Mouse (Mus musculus): ENCODE results near the gene Rictor. TPM values are rescaled to one million over a fixed set of nuclear protein-coding genes. Genes with fewer than 3 reads are reported as not detected.
"Not testable (repeated sequence)": the region's sequence is repeated elsewhere in the genome, so short reads cannot be mapped to it uniquely, and the experiment has no call there.

Gene Rictor
- total RNA-seq, 2 experiments from 2014 or later: 10.5 to 10.8 TPM

- no peak for TF ChIP-seq CTCF (IDR thresholded peaks at IDR 0.05)
- no peak overlapping the region for H3K27ac ChIP-seq
- intact Hi-C loops (cut with DNase I): no loop called here
- no peak overlapping the region for H3K4me3 ChIP-seq
- no peak for DNase-seq
Observed at GRCm38 (mm10) chr15:6747001-6747400, 38.8 kb downstream of the Rictor start.

- no peak for TF ChIP-seq CTCF (IDR thresholded peaks at IDR 0.05)
- Histone ChIP-seq H3K4me3 (no peak overlapping the region), H3K27ac (no peak overlapping the region)
- intact Hi-C loops (cut with DNase I): no loop called here
- DNase-seq: no peak
Observed at GRCm38 (mm10) chr15:6754400-6754799, 46.2 kb downstream of the Rictor start.

DNA sequence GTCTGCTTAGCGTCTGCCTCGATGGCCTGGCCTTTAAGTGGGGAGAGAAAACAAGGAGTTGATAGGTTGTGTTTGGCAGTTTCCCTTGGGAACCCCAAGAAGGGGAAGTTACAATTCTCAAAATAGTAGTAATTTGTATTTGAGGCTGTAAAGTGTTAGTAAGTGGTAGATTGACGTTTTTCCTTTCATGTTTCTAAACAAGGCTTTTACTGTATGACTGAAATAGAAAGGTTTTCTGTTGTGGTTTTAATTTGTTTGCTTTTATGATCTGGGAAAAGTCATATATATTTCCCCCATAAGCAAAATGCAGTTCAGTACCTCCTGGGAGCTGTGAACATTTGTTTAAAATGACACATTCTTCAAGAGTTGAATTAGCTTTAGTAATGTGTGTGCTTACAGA, 64.1 kb downstream of the Rictor start:
- DNase-seq: no peak
- TF ChIP-seq CTCF (IDR thresholded peaks at IDR 0.05): no peak
- H3K4me3 ChIP-seq: no peak overlapping the region
- no peak overlapping the region for H3K27ac ChIP-seq
- intact Hi-C loops (cut with DNase I): no loop called here

GRCm38 (mm10) chr15:6786212-6786611, 78.0 kb downstream of the Rictor start:
- intact Hi-C loops (cut with DNase I): no loop called here
- peak overlapping the region; percentile 38 for H3K4me3 ChIP-seq
- TF ChIP-seq CTCF (IDR thresholded peaks at IDR 0.05): no peak
- peak overlapping the region; percentile 72 for H3K27ac ChIP-seq
- no peak for DNase-seq

GRCm38 (mm10) chr15:6787236-6787635, 79.1 kb downstream of the Rictor start:
- intact Hi-C loops (cut with DNase I): no loop called here
- DNase-seq: peak; percentile 56
- peak overlapping the region; percentile 49 for H3K4me3 ChIP-seq
- TF ChIP-seq CTCF (IDR thresholded peaks at IDR 0.05): no peak
- H3K27ac ChIP-seq: peak overlapping the region; percentile 72

DNA sequence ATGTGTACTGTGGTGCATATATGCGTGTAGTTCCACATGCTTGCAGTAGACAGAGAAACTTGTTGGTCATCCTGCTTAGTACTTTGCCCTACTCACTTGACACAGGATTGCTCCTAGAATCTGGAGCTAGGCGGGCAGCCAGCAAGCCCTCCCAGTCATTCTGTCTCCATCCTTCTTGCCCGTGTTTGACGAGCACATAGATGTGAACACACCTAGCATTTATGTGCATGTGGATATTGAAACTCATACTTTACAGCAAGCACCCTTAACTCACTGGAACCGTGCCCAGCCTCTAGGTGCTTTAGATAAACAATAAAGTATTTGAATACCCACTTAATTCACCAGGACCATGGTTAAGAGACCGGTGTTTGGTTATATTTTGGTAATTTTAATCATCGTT, 81.8 kb downstream of the Rictor start:
- intact Hi-C loops (cut with DNase I): no loop called here
- TF ChIP-seq CTCF (IDR thresholded peaks at IDR 0.05): no peak
- Histone ChIP-seq H3K27ac (no peak overlapping the region), H3K4me3 (no peak overlapping the region)
- no peak for DNase-seq

- peak overlapping the region; percentile 75 for H3K27ac ChIP-seq
- DNase-seq: no peak
- no peak overlapping the region for H3K4me3 ChIP-seq
- TF ChIP-seq CTCF (IDR thresholded peaks at IDR 0.05): no peak
- intact Hi-C loops (cut with DNase I): no loop called here
Observed at GRCm38 (mm10) chr15:6791648-6792047, 83.5 kb downstream of the Rictor start.

DNA sequence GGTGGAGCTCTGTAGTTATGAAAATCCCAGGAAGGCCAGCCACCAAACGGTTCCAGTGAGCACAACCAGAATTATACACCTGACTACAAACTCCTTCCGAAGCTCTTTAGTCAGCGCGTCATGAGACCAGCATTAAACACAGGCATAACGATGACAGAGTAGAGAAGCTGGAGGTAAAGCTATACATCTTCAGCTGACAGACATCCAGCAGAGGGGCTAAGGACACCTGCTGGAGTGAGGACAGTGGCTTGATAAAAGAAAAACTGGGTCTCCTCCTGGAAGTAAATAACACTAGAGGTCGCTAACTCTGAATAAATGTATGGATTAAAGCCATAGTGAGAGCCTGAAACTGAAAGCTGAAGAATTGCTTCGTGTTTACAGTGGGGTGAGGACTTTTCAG, 84.7 kb downstream of the Rictor start:
- no peak overlapping the region for H3K4me3 ChIP-seq
- peak overlapping the region; percentile 65 for H3K27ac ChIP-seq
- intact Hi-C loops (cut with DNase I): no loop called here
- DNase-seq: no peak
- no peak for TF ChIP-seq CTCF (IDR thresholded peaks at IDR 0.05)

DNA sequence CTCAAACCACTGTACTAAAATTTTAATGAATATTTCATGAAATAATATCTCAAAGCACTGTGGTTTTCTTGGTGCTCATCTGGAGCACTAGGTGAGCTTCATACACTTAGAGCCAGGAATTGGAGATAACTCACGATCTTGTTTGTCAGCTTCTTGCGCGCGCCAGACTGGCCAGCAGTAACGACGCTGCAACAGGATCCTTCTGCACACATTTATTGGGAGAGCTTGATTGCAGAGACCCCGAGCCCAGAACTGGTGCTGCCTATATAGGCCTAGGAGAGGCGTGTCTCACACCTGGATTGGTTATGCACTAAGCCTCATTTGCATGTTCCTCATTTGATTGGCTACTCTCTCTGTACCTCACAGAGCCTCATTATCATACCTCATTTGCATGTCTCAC, 93.0 kb downstream of the Rictor start:
- DNase-seq; H3K4me3 ChIP-seq; H3K27ac ChIP-seq; intact Hi-C loops (cut with DNase I): not testable (repeated sequence)

DNA sequence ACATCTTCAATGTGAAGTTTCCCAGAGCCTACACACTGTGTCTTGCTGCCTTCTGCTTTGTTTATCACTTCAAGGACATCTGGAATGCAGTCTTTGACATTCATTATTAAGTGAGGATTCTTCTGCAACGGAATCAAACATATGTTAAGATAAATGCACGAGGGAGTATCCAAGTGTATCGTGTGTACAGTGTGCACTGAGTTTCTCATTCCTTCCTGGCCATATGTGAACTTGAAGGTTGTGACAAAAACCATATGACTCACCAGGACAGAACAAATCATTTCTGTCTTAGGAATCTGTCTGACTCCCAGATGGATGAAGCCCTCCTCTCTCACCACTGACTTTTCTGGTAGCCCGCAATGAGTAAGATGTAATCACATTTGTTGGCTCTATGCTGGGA, 107.6 kb downstream of the Rictor start:
- Histone ChIP-seq H3K27ac (no peak overlapping the region), H3K4me3 (no peak overlapping the region)
- TF ChIP-seq CTCF (IDR thresholded peaks at IDR 0.05): no peak
- intact Hi-C loops (cut with DNase I): no loop called here
- no peak for DNase-seq

DNA sequence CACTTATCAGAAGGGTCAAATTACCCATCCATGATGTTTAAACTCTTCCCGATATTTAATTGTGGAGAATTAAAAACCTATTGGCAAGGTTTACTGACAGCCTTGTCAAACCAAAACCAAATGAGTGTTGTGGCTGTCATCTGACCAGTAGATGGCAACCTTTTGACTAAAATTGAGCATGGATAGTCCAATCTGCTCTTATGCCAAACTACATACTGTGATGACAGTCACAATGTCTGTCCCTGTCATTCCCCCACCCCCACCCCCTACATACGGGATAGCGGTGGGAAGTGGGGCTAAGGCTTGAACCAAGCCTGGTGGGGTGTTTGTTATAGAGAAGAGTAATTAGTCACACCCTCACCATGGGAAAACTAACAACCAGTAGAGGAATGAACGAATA, 132.0 kb downstream of the Rictor start:
- Histone ChIP-seq H3K4me3 (no peak overlapping the region), H3K27ac (no peak overlapping the region)
- DNase-seq: no peak
- intact Hi-C loops (cut with DNase I): loop anchor here (1.0 to 5.0 kb wide), 3 partner anchors 17 to 387 kb away; no protein-coding TSS in a partner anchor
- TF ChIP-seq CTCF (IDR thresholded peaks at IDR 0.05): peak; percentile 76

DNA sequence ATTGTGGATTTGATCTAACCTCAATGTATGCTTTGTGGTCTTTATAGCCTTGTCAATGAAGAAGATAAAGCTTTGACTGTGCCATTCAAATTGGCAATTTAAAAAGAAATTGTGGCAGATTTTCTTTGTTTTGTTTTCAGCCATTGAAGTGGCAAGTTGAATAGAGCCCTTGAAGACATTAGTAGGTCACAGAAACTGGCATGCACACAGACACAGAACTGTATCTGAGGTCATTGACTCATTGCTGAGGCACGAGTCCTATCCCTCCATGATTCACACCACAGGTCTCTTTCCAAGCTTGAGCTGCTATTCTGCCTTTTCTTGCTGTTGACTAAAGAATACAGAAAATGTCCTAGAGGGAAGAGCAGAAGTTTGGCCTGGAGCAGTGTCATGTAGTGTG, 141.7 kb downstream of the Rictor start:
- Histone ChIP-seq H3K27ac (no peak overlapping the region), H3K4me3 (no peak overlapping the region)
- TF ChIP-seq CTCF (IDR thresholded peaks at IDR 0.05): no peak
- no peak for DNase-seq
- intact Hi-C loops (cut with DNase I): no loop called here

Other genes with a start within 250 kb of the Rictor start
- gene Fyb, start 185.5 kb upstream of the Rictor start, total RNA-seq (2021): 1 to 10 TPM; 1.4 to 2.5 TPM
- 1 to 10 TPM; 4.3 to 6.4 TPM for gene Osmr, start 166.6 kb downstream of the Rictor start, total RNA-seq (2021)

Data from gastrocnemius, adult 2 months (tissue).